Mouse (Mus musculus): ENCODE results near the gene Gna14.

Gene Gna14

DNA sequence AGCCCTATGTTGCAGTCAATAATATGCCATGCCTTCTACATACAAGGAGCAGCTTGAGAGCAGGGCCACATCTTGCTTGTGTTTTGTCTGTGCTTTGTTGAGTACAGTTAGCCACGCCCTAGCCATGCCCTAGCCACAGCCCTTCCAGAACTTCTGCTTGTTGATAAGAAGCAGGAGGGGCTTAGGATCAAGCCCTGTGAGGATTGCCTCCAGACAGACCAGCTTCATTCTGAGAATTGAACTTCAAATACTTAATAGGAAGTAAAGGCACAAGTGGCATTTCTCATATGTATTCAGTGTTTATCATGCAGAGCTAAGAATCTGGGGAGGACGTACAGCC lies 75.5 kb downstream of the Gna14 start:
- in situ Hi-C loops (cut with MboI, MseI): no loop called here

DNA sequence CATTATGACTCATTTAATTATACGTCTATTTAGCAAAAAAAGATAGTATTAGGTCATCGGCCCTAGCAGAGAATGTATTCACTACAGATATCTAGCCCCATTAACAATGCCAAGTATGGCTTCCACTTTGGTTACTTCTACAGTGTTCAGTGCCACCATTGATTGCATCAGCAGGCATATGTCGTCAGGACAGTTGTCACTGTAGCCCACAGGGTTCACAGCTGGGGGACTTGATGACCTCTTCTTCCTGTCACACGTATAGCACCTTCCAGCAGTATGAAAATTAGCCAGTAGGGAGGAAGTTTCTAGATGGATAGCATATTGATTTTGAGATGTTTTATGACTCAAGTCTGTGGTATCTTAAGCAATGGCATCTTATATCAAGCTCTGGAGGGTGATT lies 78.6 kb downstream of the Gna14 start:
- in situ Hi-C loops (cut with MboI, MseI): no loop called here

DNA sequence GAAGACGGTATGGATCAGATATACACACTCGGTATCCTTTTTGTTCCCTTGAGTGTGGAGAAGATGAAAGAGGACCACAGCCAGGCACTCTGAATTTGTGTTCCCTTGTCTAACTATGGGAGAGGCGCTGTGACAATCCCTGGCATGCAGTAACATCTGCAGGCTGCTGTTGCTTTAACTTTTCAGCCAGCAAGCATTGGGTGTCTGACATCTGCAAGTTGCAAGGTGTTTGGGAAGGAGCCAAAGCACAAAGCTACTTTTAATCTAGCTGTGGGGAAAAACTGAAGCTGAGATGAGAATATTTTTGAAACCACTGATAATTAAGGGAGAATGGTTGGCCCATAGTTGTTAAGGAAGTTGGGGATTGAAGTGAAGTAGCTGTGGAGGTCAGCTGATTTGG lies 83.0 kb downstream of the Gna14 start:
- in situ Hi-C loops (cut with MboI, MseI): no loop called here

DNA sequence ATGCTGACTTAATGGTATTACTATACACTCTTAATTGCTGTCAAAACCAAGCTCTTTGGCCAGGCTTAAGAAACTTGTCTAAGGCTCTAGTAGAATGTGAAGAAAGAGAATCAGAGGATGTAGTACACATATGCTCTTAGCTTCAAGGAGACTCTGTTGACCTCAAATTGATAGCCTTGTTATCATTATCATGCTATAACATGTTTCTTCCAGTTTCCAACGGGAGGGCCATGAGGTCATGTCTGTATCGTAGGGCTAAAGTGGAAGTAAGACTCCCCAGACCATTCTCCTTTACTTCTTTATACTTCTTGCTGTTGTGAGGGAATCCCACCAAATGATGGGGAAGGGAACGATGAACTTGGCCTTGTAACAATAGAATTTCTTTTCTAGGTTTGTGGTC lies 85.0 kb downstream of the Gna14 start:
- in situ Hi-C loops (cut with MboI, MseI): no loop called here

DNA sequence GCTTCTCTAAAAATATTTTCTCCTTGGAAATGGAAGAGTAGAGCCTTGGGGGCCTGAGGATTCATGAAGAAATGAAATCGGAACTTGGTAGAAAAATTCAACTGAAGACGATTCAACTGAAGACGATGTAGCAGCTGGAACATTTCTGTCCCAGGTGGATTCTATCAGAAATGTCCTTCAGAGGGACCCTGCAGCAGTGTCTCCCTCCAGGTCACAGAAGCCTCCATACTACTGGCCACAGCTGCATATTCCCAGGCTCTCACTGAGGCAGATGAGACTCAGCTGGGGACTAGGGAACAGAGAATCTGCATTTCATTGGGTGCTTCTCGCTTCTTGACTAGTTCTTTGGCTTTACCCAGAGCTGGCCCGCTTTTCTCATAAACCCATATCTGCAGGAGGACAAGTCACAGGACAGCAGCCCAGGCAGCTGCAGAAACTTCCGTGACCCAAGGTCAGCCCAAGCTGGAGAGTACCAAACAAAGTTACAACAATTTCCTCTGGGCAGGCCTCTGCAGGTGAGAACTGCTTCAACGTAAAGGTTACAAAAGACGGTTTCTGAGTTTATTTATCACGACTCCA lies 90.8 kb downstream of the Gna14 start:
- in situ Hi-C loops (cut with MboI, MseI): no loop called here

DNA sequence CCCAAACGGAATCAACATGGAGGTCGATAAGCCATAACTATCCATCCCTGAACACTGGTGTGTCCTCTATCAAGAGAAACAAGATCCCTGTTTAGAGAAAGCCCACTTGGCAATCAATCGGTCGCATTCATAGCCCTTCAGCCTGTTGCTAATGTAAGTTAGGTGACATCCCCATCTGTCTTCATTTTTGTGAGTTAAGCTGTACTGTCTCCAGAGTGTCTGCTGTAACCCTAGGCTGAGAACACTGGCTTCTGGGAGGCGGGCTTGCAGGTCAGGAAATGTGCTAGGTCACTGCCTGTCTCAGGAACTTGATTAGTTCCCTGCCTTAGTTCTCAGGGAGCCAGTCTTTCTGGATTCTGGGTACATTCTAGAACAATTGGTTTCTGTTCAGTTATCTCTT lies 91.5 kb downstream of the Gna14 start:
- in situ Hi-C loops (cut with MboI, MseI): no loop called here

DNA sequence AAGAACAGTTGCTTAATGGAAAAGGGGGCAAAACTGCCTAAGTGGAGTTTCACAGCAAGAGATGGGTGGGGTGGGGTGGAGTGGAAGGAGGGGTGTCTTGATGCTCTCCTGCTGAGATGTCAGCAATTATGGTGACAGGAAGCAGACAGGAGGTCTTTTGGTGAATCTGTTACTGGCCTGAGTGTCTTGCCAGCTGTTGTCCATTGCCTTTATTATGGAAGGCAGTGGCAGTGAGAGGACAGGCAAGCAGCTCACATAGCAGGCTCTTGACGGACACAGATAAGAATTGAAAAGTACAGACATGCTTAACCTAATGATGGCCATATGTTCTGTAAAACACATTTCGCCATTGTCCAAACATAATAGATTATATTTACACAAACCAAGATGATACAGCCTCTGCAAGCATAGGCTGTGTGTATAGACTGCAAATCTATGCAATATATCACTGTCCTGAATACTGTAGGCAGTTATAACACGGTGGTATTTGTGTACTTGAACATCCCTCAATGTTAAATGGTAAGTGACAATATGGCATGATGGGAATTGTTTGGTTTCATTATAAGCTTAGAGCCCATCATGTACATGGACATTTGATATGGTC lies 92.8 kb downstream of the Gna14 start:
- in situ Hi-C loops (cut with MboI, MseI): no loop called here

DNA sequence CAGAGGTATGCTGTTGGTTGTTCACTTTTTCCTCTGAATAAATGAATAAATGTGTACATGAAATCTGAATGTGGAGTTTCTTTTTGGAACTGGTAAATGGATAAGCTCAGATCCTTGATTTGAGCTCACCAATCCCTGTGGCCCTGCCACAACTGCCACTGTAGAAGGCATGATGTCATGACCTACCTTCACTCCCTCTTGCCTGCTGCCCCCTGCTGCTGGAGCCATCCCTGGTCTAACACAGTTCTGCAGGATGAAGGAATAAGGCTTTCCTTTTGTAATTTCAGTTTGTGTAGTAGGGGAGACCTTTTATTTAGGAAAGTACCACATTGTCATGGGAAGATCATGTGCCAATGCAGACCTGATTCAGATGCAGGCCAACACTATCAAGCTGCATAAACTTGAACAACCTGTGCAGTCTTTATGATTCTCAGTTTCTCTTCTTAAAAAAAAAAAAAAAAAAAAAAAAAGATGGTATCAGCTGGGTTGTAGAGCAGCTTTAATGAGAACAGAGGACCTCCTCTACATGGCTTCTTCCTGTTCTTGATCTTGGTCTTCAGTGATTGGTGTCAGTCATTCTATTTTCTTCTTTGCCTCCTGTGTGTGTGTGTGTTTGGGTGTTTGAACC lies 93.8 kb downstream of the Gna14 start:
- in situ Hi-C loops (cut with MboI, MseI): no loop called here

DNA sequence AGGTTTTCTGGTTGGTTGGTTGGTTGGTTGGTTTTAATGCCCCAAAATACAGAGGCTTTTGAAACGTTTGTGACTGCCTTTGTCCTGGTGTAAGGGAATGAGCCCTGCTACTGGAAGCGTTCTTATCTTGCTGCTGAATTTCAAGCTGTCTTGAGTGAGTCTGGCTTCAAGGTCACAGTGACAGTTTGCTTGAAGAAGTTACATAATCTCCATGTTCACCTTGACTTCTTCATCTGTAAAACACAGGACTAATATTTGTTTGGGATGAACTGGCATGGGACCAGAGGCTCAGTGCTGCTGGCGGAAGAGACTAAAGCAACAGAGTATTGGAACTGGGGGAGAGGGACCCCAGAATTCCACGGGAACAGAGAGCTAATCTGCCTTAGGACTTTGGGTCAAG lies 94.4 kb downstream of the Gna14 start:
- in situ Hi-C loops (cut with MboI, MseI): no loop called here

DNA sequence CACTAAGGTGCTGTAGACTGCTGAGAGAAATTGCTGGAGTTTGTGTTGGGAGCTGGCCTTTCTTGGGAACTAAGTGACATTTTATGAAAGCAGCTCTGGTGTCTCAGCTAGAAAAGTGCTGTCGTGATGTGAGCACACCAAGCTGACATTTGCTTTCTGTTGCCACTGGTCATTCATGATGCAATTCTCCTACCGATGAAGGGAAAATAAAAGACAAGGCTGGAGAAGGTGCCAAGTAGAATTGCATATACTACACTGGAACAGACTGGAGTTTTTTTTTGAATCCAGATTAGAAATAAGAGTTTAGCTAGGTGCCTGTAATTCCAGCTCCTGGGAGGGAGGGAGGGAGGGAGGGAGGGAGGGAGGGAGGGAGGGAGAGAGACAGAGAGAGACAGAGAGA lies 98.7 kb downstream of the Gna14 start:
- in situ Hi-C loops (cut with MboI, MseI): no loop called here

DNA sequence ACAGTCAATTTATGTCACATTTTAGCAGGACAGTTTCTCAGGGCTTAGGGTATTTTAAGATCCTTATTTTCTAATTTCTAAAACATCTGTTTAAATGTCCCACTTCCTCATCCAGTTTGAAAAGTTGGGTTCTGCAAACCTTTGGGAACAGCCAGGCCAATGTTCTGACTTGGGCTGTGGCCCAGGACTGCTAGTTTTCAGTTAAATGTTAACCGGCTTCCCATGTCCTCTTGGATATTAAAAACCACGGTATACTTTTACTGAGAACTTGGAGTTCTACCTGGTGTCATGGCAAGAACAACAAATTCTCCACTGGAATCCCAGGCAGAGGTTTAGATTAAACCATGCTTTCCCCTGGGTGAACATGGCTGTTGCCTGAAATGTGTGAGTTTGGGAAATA lies 102.9 kb downstream of the Gna14 start:
- in situ Hi-C loops (cut with MboI, MseI): no loop called here

DNA sequence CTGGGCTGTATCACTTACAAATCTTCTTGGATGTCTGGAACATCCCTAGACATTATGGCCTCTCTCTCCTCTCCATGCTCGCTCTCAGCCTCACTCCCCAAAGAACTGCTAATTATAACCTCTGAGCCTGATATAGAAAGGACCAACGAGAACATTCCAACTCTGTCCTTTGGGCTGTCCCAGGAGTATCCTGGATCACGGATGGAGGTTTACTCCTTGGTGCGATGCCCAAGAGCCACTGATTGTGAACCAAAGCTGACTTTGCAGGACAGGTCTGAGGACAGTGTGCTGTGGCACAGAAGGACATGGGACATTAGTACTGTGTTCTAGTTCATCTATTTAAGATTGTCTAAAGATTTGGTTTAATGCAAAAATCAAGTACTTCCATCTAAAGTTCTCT lies 108.1 kb downstream of the Gna14 start:
- in situ Hi-C loops (cut with MboI, MseI): no loop called here

DNA sequence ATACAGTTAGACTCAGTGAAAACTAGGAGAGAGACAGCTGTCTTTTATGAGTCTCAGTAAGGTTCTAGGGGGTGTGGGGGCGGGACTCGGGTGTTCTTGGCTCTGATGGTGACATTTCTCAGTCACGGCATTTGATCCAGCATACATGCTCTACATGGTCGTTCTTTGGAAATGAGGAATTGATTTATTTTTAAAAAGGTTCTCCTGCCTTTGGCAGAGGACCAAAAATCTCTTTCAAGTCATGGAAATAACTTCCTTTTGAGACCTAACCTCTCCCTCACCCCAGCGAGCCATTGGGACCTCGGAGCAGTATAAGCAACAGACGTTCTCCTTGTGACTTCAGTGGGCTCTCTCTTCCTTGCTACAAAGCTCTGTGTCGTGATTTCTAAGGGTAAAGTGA lies 121.4 kb downstream of the Gna14 start:
- in situ Hi-C loops (cut with MboI, MseI): no loop called here

DNA sequence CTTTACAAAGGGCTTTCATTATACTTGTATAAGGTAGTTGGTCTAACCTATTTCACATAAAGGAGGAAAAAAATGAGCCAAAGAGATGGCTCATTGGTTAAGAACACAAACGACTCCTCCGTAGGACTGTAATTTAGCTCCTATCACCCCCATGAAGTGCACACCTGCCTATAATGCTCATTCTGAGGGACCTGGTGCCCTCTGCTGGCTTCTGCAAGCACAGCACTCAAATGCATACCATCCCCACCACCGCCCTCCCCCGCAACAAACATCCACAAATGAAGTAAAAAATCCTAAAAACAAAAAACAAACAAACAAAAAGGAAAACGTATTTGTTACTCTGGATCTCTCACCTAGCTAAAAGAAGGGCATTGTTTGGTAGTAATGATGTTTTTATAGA lies 122.4 kb downstream of the Gna14 start:
- in situ Hi-C loops (cut with MboI, MseI): no loop called here

DNA sequence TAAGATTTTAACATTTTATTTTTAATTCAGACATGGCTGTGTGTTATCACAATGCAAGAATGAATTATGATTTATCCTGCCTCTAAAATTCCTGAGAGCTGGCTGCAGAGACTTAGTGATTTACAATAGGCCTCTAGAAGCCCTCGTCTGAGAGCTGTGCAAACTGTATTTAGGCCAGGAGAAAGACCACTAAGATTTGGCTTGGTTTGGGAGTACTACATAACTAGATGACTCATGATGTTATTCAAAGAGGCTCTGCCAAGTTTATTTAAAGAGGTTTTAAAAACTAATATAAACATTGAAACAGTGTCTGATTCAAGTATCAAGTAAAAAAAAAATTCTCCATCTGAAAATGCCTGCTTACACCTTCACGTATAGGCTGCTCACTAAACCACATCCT lies 123.0 kb downstream of the Gna14 start:
- in situ Hi-C loops (cut with MboI, MseI): no loop called here

DNA sequence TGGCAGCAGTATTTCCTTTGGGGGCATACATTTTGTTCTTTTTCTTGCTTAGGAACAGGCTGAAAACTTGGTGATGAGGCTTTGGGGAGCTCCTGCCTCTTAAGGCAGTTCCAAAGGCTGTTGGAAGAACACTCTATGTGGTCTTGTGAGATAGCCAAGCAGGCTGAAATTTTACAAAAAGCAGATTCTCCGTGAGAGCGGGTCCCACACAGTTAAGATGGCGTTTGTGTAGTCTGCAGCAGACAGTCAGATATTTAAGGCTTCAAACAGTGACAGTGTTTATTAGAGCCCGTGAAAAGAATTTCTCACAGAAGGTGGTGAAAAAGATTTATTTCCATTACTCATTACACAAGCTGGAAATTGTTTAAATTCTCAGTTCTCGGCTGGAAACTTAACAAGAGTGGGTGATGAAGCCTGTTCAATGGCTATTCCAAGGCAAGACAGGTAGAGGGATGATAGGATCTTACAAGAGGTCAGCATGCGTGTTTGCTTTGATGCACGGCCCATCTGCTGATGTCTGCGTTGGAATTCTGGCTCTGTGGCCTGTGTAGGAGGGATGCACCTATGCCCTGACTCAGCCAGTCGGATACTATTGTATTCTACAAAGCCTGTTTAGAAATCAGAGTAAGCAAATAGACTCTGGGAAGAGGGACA lies 123.8 kb downstream of the Gna14 start:
- in situ Hi-C loops (cut with MboI, MseI): no loop called here

DNA sequence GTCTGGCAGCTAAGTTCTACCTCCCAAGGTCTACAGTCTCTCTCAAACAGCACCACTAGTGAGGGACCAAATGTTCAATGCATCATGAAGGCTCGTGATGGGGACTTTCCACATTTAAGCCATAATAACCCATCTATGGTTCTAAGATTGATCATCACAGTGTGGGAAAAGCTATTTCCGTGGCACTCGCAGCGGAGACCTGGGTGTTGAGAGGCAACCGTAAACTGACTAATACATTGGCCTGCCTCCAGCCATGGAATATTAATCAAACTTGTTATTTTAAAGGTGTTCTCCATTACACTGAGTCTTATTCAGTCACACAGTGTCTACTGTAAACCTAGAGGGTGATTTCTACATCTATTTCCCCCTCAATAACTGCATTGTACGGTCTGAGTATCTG lies 127.1 kb downstream of the Gna14 start:
- in situ Hi-C loops (cut with MboI, MseI): no loop called here

DNA sequence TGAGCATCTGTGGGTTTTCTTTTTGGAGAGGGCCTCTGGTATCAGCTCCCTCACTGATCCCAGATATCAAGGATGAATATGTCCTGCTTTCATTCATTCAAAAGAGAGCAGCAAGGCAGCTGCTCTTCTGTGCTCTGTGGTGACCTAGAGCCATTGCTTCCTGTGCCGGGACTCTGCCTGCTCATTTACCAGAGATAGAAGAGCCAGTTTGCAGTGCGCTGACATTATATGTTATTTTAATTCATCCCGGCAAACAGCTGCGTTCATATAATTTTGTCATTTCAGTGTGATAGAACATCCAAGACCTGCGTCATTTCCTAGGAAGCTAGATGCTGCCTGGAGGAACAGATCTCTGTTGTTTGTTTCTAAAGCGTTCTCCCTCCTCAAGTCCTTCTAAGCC lies 141.2 kb downstream of the Gna14 start:
- in situ Hi-C loops (cut with MboI, MseI): no loop called here

DNA sequence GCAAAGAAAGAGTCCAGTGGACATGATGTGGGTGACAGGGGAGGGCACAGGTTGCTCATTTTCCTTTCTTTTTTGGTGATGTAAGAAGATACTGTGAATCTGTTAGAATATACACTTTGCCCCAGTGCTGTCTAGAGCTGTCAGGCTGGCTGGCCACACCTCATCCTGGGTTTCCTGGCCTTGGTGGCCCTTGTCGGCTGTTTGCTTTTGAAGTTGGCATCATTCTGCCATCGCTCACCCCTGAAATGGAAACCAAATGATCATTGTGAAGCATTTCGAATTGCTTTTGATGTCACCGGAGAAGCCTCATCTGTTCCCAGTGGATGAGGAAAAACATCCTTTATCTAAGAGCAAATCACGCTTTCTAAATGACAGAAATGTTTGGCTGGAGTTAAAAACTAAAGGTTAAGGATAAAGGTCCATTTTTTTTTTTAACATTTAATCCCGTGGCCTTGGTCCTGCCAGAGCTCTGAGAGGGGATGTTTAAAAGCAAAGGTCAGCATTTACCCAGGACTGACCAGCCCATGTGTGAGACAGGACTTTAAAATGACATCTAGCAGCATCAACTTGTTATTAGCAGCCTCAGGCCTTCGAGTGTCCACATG lies 144.2 kb downstream of the Gna14 start:
- in situ Hi-C loops (cut with MboI, MseI): no loop called here

DNA sequence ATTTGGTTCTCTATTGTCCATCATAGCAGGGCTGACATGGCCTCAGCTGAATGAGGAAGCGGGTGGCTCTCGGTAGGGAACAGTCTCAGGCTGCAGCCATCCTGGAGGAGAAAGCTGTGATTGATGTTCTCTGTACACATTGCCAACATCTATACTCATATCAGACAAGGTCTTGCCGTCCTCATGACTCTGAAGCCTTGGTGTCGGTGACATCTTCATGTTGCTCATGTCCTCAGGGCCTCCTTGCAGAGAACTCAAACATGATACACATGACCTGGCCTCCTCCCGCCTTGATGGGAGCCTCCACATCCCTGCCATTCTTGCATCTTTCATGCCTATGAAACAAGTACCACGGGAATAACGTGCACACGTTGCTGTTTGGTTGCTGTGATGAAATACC lies 144.9 kb downstream of the Gna14 start:
- in situ Hi-C loops (cut with MboI, MseI): no loop called here

DNA sequence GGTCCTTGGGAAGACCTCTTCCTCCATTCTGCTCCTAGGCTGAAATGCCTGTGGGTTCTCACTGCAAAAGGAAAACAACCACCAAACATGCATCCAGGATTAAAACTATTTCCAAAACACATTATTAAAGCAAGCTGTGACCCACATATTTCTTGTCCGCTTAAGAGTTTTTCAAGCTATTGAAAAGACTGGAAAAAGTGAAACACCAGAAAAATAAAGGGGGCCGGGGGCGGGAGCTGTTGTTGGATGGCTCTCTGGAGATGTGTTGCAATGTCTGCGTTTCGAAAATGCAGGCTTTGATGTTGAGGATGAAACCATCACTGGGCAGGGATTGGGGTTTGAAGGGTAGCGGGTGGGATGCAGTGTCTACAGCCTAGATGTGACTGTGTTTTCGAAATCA lies 149.0 kb downstream of the Gna14 start:
- in situ Hi-C loops (cut with MboI, MseI): no loop called here

DNA sequence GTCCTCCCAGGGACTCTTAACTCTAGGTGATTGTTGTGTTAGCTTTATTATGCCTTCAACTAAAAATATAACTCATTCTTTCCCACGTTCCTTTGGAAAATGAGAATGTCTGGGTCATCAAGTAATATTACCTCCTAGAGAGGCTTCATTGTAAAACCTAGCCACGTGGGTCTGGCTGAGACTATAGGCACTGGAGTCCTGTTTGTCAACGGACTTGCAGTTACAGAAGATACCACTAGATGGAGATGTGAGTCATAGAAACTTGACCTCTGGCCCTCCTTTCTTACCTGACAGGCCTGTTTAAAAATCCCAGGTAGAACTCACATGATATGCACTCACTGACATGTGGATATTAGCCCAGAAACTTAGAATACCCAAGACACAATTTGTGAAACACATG lies 149.8 kb downstream of the Gna14 start:
- in situ Hi-C loops (cut with MboI, MseI): no loop called here

Data from regulatory T cell (primary cell).